ENCODE assay signal across 35 mouse cellular contexts in genomic region chr1:134047431-134047830, GRCm38 (mm10). TPM values are rescaled to one million over a fixed set of nuclear protein-coding genes. Genes with fewer than 3 reads are reported as not detected.
"Had no signal": no experiment of that assay in that cellular context is flagged by ENCODE, and none has a peak within 500 bp of the region (broad histone marks: within the 10 kb centered on the region; RNA-seq: fewer than 3 reads in every experiment).

No protein-coding gene starts in this region.

- ATAC-seq: liver, embryonic 12.5 days; liver, postnatal 0 days; lung, postnatal 0 days; midbrain, embryonic 15.5 days; midbrain, embryonic 16.5 days had no signal

- H3K36me3 ChIP-seq: limb, embryonic 10.5 days; limb, embryonic 12.5 days; limb, embryonic 13.5 days; limb, embryonic 15.5 days; liver, embryonic 12.5 days; liver, embryonic 13.5 days; liver, embryonic 15.5 days; lung, embryonic 15.5 days; midbrain, embryonic 12.5 days; midbrain, embryonic 15.5 days; neural tube, embryonic 12.5 days; neural tube, embryonic 13.5 days had no signal

- H3K27ac ChIP-seq: left cerebral cortex, adult 2 months; limb, embryonic 10.5 days; limb, embryonic 12.5 days; limb, embryonic 13.5 days; limb, embryonic 15.5 days; liver, embryonic 12.5 days; liver, embryonic 13.5 days; liver, embryonic 14.5 days; liver, embryonic 15.5 days; lung, embryonic 15.5 days; macrophage; midbrain, embryonic 12.5 days; midbrain, embryonic 15.5 days; neural tube, embryonic 12.5 days; neural tube, embryonic 13.5 days had no signal

- H3K4me3 ChIP-seq: left cerebral cortex, adult 2 months; limb, embryonic 10.5 days; limb, embryonic 12.5 days; limb, embryonic 13.5 days; limb, embryonic 15.5 days; liver, embryonic 12.5 days; liver, embryonic 13.5 days; liver, embryonic 15.5 days; lung, embryonic 15.5 days; megakaryocyte, embryonic 14.5 days; midbrain, embryonic 12.5 days; midbrain, embryonic 15.5 days; myocyte; neural tube, embryonic 12.5 days; neural tube, embryonic 13.5 days had no signal

- H3K9me3 ChIP-seq: limb, embryonic 10.5 days; limb, embryonic 12.5 days; limb, embryonic 13.5 days; limb, embryonic 15.5 days; liver, embryonic 12.5 days; liver, embryonic 13.5 days; liver, embryonic 15.5 days; lung, embryonic 15.5 days; megakaryocyte, embryonic 14.5 days; midbrain, embryonic 12.5 days; midbrain, embryonic 15.5 days; neural tube, embryonic 12.5 days; neural tube, embryonic 13.5 days had no signal

- DNase-seq: left cerebral cortex, postnatal 4 days; liver; liver, embryonic 13.5 days; liver, postnatal 0 days; lung, adult 18-20 months; lung, adult 2 months; lung, embryonic 14.5 days; lung, postnatal 10 days; lung, postnatal 14 days; lung, postnatal 36 days; midbrain, embryonic 14.5 days had no signal

- H3K27me3 ChIP-seq: limb, embryonic 15.5 days; lung, embryonic 15.5 days; midbrain, embryonic 15.5 days; neural tube, embryonic 13.5 days had no signal

- H3K9ac ChIP-seq: limb, embryonic 12.5 days; limb, embryonic 13.5 days; limb, embryonic 15.5 days; liver, embryonic 12.5 days; liver, embryonic 14.5 days; liver, embryonic 15.5 days; liver, postnatal 0 days; lung, embryonic 14.5 days; lung, embryonic 15.5 days; midbrain, embryonic 12.5 days; midbrain, embryonic 15.5 days; neural tube, embryonic 13.5 days had no signal

- H3K4me2 ChIP-seq: limb, embryonic 12.5 days; limb, embryonic 13.5 days; limb, embryonic 15.5 days; liver, embryonic 11.5 days; liver, embryonic 12.5 days; liver, embryonic 15.5 days; lung, embryonic 14.5 days; lung, embryonic 15.5 days; midbrain, embryonic 11.5 days; midbrain, embryonic 12.5 days; midbrain, embryonic 15.5 days; neural tube, embryonic 12.5 days had no signal

RNA-seq across cellular contexts. Expression of gene Fmod, which starts 10.4 kb away (rescaled TPM):
- total RNA-seq: megakaryocyte progenitor cell, adult 5-6 weeks; megakaryocyte, adult 5-6 weeks; megakaryocyte-erythroid progenitor cell, adult 5-6 weeks; monocyte, adult 5-6 weeks had no signal
- polyA plus RNA-seq: macrophage had no signal
